Mouse (Mus musculus) thymus, postnatal 14 days (tissue): ENCODE results near the gene Map1lc3b.

Experiments used
- DNase-seq: peaks from one replicate; pipeline ENCODE4 v3.0.0; 2021

The Map1lc3b gene

DNA sequence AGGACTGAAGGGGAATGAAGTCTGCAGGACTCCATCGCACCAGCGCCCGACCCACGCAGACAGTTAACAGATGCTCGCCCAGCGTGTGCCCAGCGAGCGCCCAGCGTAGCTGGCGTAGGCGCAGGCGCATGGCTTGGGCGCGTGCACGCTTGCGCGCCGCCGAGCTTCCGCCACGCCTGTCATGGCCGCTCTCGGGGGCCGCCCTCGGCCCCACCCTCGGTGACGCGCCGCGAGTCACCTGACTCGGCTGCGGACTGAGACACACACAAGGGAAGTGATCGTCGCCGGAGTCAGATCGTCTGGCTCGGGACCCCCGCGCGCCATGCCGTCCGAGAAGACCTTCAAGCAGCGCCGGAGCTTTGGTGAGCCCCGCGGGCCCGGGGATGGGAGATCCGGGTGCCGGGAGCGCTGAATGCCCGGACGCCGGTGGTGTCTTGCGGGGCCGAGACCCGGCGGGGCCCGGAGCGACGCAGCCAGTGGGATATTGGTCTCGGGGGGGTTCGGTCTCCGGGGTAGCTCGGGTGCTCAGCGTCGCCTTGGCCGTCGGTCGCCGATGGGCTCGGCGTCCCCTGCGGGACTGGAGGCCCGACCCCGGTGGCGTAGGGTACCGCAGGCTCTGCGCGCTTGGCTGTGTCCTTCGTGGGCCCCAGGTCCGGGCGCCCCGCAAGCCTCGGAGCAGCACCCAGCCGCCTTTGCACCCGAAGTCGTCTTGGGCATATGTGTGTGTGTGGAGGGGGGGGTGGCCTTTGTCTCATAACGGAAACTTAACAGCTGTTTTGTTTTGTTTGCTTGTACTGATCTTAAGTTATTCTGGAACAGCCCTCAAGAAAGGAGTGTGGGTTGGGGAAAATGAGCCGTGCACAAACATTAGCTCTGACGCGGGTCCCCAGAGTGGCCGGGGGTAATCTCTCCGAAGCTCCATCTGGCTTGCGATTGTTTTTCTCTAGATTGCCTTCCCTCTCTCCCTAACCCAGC is at the start of gene Map1lc3b:
TSS of gene Map1lc3b (plus strand) at position 159 of the 975 bp plus-strand sequence.
- peak; percentile 97 for DNase-seq

GRCm38 (mm10) chr8:121541862-121542261 is 48.3 kb upstream of the Map1lc3b start:
- DNase-seq: no peak

DNA sequence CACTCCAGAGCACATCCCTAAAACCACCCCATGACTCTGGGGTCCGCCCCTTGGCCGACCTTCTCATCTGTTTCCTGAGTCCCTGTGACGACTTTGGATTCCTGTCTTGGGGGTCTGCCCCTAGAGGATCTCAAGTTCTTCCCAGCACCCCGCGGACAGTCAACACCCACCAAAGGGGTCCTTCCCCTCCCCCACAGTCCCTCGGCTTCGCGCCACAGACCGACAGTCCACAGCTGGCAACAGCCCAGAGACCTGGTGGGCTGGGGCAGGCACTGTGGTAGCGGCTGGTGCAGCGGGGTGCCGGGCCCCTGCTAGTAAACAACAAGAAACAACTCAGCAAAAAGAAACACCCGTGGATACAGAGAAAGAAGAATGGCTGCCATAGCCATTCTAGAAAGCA is 47.3 kb upstream of the Map1lc3b start:
- DNase-seq: no peak

- no peak for DNase-seq
Measured at GRCm38 (mm10) chr8:121544276-121544785, 45.8 kb upstream of the Map1lc3b start, which contains the start of gene 1700018B08Rik. TSS of gene 1700018B08Rik (minus strand) at chr8:121544320.

- no peak for DNase-seq
Measured at GRCm38 (mm10) chr8:121544936-121545335, 45.2 kb upstream of the Map1lc3b start.

DNA sequence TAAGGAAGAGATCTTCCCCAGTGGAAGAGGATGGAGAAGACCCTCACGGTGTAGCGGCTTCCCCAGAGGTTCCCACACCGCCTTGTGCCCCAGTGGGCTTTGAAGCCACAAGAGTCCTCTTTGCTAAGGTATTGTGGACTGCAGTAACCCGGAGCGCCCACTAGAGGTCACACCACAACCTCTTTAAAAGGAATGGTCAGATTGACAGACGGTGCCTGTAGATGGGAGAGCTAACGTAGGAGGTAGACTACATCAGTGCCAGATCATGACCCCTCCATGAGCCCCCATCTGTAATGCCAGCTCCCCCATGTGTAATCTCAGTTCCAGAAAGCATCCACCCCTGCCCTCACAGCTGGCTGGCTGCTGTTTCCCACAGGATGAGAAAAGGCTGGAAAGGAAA is 43.0 kb upstream of the Map1lc3b start:
- DNase-seq: peak; percentile 81

DNA sequence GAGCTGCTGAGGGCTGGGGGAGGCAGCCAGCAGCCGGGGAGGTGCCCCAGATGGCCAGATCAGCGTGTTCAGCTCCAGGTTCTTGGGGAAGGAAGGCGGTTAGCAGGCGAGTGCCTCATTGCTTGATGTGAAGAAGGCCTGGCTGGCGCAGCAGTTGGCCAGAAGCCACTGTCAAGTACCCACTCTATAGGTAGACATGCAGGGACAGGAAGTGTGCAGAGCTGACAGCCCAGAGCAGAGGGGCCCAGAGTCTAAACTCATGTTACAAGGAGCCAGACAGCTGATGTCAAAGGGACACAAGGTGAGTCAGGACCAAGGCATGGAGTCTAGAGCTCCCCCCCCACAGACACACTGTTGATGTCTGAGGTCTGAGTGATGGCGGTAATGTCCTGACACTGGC is 40.1 kb upstream of the Map1lc3b start:
- DNase-seq: no peak

- no peak for DNase-seq
Measured at GRCm38 (mm10) chr8:121551065-121551985, 38.8 kb upstream of the Map1lc3b start.

DNA sequence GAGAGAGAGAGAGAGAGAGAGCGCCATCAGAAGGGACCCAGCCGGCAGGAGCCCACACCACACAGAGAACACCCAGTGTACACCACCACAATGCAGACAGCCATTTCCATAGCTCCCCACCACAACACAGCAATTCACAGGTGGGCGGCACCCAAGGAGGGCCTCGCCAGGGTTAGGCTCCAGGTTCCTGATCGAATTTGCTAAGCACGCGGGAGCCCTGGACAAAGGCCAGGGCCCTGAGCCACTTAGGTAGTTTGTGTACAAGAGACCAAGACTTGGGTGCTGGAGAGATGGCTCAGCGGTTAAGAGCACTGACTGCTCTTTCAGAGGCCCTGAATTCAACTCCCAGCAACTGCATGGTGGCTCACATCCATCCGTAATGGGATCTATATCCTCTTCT is 37.7 kb upstream of the Map1lc3b start:
- no peak for DNase-seq

- DNase-seq: no peak
Measured at GRCm38 (mm10) chr8:121553831-121554475, 36.2 kb upstream of the Map1lc3b start.

DNA sequence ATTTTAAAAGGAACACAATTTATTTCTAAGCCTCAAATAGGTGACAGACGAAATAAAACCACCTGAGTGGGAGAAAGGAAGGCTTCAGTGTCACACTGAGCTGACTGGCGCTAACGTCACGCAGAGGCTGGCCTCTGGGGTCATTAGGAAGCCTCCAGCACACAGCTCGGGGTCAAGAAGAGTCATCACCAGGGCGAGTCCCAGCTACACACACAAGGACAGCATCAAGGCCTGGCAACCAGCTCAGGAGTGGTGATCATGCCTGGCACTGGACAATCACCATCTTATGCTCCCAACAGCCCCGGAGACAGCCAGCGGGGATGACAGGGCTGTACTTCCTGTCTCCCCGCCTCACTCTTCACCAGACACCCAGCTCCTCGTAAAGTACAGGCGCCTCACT is 32.4 kb upstream of the Map1lc3b start:
- DNase-seq: no peak

DNA sequence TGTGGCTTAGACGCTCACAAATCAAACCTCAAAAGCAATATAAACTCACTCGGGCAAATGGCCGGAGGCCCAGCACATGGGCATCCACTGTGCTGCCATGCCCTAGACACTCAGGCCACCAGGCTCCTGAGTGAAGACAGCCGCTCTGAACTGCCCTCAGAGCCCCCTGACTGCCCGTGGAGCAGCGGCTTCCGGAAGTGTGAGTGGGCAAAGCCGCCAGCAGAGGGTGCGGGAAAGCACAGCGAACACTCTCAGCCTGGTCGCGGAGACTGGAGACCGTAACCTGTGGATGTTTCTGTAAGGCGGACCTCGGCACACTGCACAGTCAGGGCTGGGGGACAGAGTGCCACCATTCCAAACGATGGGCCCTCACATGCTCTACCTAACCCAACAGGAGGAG is 31.6 kb upstream of the Map1lc3b start:
- no peak for DNase-seq

DNA sequence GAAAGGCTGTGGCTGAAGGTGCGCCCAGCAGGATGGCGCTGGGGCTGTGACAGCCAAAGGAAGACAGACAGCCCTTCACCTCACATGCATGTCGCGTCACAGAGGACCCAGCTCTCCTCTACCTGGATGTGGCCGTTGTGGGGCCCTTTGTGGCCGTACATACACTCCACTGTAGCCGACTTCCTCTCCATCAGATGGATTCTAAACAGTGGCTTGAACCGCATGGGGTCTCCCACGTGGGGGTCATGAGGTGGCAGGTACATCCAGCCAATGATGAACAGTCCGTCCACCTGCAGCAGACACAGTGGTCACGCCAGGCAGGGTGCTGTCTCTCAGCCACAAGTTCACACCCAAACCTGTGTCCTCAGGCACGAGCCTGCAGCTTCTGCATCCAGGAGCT is 30.4 kb upstream of the Map1lc3b start:
- DNase-seq: no peak

GRCm38 (mm10) chr8:121560432-121561100 is 29.6 kb upstream of the Map1lc3b start:
- DNase-seq: no peak

DNA sequence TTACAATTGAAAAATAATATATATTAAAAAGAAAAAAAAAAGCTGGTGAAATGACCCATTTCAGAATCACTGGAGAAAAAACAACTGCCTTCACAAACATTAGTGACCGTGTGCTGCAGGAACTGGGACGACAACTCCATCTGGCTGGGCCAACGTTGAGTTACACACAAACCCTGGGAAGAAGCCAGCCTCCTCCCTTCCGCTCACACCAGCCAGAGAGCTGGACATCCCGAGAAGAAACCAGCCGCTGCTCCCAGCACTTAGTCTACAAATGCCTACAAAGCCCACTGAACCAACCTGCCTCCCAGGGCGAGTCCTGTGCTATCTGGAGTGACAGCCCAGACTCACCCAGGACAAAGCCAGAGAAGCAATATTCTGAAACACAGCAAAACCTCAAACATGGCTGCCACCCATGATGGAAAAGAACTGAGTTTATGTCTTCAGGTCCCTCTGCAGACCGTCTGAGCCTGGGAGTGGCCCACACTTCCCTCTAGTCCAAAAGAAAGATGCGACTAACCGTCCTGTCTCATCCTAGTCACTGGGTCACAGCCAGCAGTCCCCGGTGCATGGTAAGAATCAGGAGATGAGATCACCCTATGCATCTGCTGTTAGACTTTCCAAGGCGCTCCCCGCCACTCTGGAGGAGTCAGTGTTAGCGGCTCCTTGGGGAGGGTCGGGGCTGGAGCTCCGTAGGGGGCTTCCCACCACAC is 28.4 kb upstream of the Map1lc3b start:
- no peak for DNase-seq

DNA sequence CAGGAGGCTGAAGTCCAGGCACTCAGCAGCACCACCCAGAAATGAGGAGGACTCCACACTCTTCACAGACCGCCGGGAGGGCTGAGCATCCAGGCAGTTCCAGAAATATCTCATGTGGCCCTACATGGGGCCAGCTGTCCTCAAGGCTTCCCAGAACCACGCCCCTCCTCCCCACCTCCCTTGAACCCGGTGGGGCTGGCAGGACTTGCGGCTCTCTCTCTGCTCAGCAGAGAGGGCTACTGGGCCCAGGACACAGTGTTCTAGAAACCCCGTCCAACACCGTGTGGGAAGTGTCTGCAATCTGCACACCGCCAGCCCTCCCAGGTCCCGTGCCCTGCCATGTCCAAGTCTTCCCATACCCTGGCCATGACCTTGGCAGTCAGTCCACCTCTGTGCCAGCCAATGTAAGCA is 27.2 kb upstream of the Map1lc3b start:
- no peak for DNase-seq

GRCm38 (mm10) chr8:121563701-121564100 is 26.5 kb upstream of the Map1lc3b start:
- no peak for DNase-seq

DNA sequence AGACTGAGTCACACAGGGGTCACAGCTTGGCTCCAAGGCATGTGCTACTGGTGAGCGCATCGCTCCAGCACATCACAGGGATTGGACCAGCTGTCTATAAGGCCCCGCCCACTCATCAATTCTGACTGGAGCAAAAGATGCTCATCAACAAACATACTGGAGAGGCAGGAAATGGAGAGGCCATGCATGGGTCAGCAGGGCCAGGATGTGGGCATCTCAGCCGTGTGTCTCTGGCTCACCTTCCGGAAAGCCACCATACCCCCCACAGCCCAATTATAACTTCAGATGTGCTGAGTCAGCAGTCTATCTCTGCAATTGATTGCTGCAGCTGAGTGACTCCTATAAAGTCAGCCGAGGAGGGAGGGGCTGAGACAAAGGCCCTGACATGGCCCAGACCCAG is 21.8 kb upstream of the Map1lc3b start:
- DNase-seq: no peak

DNA sequence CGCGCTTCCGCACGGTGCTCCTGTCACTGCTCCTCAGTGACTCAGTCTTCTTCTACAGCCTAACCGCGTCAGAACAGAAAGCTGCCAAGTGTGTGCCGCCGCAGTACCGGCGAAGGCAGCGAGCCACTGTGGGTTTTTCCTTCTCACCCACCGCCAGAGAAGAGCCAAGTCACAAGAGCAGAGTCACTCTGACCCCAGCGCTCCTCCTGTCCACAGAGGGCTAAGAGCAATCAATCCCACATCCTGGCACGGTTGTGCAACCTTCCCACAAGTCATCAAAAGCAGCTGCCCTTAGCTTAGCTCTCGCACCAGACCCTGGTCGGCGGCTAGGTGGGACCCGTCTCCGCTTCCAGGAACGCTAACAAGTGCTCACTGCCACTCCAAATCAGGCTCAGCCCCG is 19.8 kb upstream of the Map1lc3b start:
- DNase-seq: no peak

- no peak for DNase-seq
Measured at GRCm38 (mm10) chr8:121570801-121571200, 19.4 kb upstream of the Map1lc3b start.

GRCm38 (mm10) chr8:121572121-121572520 is 18.0 kb upstream of the Map1lc3b start:
- no peak for DNase-seq
